Mouse (Mus musculus) cortical plate, adult 2 months (tissue): ENCODE results near the gene Terb2. TPM values are rescaled to one million over a fixed set of nuclear protein-coding genes. Genes with fewer than 3 reads are reported as not detected.
"Not testable (repeated sequence)": the region's sequence is repeated elsewhere in the genome, so short reads cannot be mapped to it uniquely, and the experiment has no call there.

ENCODE experiments used
- H3K27ac ChIP-seq: fragments of 200-500 bp; 2 replicates; pipeline ENCODE4 v1.5.1; 2012; ENCODE audit warnings: low read length, control low read depth, inconsistent platforms; ENCODE audit not compliant: insufficient read depth
- H3K4me1 ChIP-seq: fragments of 200-500 bp; 2 replicates; pipeline ENCODE4 v1.6.1; 2011; ENCODE audit warnings: low read length; ENCODE audit not compliant: control insufficient read depth, insufficient read depth
- H3K4me3 ChIP-seq: fragments of 200-500 bp; 2 replicates; pipeline ENCODE4 v1.5.1; 2011; ENCODE audit warnings: mild to moderate bottlenecking, low read length, control low read depth; ENCODE audit not compliant: insufficient read depth
- CTCF ChIP-seq: fragments of 200-500 bp; IDR thresholded peaks from 2 replicates; pipeline ENCODE4 v1.5.1; 2011; ENCODE audit warnings: mild to moderate bottlenecking, control low read depth, low read length; ENCODE audit not compliant: insufficient read depth; ENCODE audit errors: extremely low read depth
- POLR2A ChIP-seq: fragments of 200-500 bp; IDR thresholded peaks from 2 replicates; pipeline ENCODE4 v1.6.1; 2011; ENCODE audit warnings: mild to moderate bottlenecking, low read length, control low read depth; ENCODE audit not compliant: insufficient read depth; ENCODE audit errors: extremely low read depth
- polyA plus RNA-seq: library from polyadenylated mRNA; depleted of rRNA; stranded (reverse); fragments of >200 nt; gene quantifications from 2 replicates; pipeline ENCODE4 v1.2.3, GENCODE M21; 2012

Gene Terb2
- polyA plus RNA-seq, 1 experiment, result not detected

- H3K4me1 ChIP-seq, result no peaks in the 10 kb centered on the region
Measured at GRCm38 (mm10) chr2:122191849-122192248, 5.8 kb downstream of the Terb2 start.

DNA sequence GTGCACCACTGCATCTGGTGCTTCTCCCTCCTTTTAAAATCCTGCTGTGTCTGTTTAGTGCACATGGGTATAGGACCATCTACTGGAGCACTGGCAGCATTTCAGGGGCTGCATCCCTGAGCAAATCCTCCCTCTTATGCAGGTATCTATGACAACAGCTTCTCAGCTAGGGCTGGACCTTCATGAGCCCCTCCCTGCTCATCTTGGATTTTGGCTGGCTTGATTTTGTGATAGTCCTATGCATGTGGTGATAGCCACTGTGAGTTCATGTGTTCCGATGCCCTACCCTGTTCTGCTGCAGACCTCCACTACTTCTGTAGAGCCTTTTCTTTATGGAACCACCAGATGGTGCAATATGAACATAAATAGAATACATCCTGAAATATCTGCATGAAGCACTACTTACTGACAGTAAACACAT is 8.4 kb downstream of the Terb2 start:
- H3K4me1 ChIP-seq, result no peaks in the 10 kb centered on the region
- TF ChIP-seq CTCF (peak; percentile 48), POLR2A (no peak)
- H3K27ac ChIP-seq, result no peak overlapping the region

More at GRCm38 (mm10) chr2:122191849-122192248, 5.8 kb downstream of the Terb2 start:
- Histone ChIP-seq H3K27ac (no peak overlapping the region), H3K4me3 (no peak overlapping the region)
- TF ChIP-seq POLR2A, result no peak
- TF ChIP-seq CTCF, result no peak

GRCm38 (mm10) chr2:122201501-122201900 is 15.4 kb downstream of the Terb2 start:
- Histone ChIP-seq H3K27ac (no peak overlapping the region), H3K4me3 (no peak overlapping the region), H3K4me1 (no peaks in the 10 kb centered on the region)
- TF ChIP-seq POLR2A, result no peak
- TF ChIP-seq CTCF, result no peak

More for the DNA sequence above, 8.4 kb downstream of the Terb2 start:
- H3K4me3 ChIP-seq, result no peak overlapping the region

DNA sequence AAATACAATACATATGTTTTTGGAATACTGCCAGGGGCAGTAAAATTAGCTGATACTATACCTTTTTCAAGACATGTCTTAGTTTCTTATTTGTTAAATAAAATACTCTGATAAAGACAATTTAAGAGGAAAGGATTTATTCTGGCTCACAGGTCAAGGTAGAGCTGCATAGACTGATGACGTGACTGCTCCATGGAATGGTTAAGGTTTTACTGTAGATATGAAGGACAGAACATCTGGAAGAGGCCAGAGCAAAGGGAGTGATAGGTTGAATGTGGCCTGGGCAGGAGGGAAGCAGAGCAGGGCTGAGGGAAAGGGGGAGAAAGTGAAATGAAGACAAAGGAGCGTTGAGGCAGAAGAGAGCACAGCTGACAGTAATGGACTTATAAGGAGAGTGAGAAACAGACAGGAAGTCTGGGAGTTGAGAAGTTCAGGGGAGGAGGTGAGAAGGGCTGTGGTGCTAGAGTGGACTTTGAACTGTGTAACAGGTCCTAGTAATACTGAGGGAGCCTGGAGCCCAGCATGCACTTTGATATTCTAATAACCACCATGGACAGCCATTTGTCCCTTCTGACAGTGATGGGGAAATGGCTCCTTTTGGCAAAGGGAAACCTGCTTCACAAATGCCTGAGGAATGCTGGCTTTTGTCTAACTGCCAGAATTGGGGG is 20.5 kb downstream of the Terb2 start:
- H3K4me3 ChIP-seq, result no peak overlapping the region
- no peak overlapping the region for H3K27ac ChIP-seq
- no peaks in the 10 kb centered on the region for H3K4me1 ChIP-seq
- TF ChIP-seq CTCF (no peak), POLR2A (no peak)

GRCm38 (mm10) chr2:122210534-122211228 is 24.6 kb downstream of the Terb2 start:
- H3K27ac ChIP-seq, result no peak overlapping the region

GRCm38 (mm10) chr2:122217075-122217474 is 31.0 kb downstream of the Terb2 start:
- H3K4me1 ChIP-seq, H3K4me3 ChIP-seq, H3K27ac ChIP-seq: not testable (repeated sequence)

More at GRCm38 (mm10) chr2:122210534-122211228, 24.6 kb downstream of the Terb2 start:
- H3K4me1 ChIP-seq, result no peaks in the 10 kb centered on the region
- TF ChIP-seq CTCF (no peak), POLR2A (no peak)
- H3K4me3 ChIP-seq, result no peak overlapping the region

DNA sequence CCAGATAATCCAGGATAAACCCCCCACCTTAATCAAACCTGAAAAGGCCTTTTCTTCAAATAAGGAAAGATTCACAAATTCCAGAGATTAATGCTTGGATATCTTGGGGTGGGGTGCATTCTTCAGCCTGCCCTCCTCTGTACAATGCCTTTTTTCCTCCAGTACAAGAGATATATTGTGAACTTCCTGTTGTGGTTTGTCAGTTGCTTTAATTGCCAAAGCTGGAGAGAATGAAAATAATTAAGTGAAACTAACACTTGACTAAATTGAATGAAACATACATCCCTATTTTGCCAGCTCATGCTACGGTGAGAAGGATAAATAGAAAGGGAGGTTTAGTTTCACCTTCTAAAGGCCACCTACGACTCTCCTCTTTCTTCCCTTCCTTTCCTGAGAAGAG is 32.2 kb downstream of the Terb2 start:
- H3K27ac ChIP-seq, result no peak overlapping the region
- no peaks in the 10 kb centered on the region for H3K4me1 ChIP-seq
- TF ChIP-seq POLR2A (no peak), CTCF (no peak)
- no peak overlapping the region for H3K4me3 ChIP-seq

GRCm38 (mm10) chr2:122221378-122221777 is 35.3 kb downstream of the Terb2 start:
- Histone ChIP-seq H3K4me3 (no peak overlapping the region), H3K4me1 (no peaks in the 10 kb centered on the region), H3K27ac (no peak overlapping the region)
- TF ChIP-seq POLR2A, result no peak
- TF ChIP-seq CTCF, result no peak

- no peak overlapping the region for H3K4me3 ChIP-seq
- H3K4me1 ChIP-seq, result no peaks in the 10 kb centered on the region
- TF ChIP-seq POLR2A (no peak), CTCF (no peak)
Measured at GRCm38 (mm10) chr2:122221798-122222197, 35.7 kb downstream of the Terb2 start.

GRCm38 (mm10) chr2:122222272-122222671 is 36.2 kb downstream of the Terb2 start:
- Histone ChIP-seq H3K4me3 (no peak overlapping the region), H3K4me1 (no peaks in the 10 kb centered on the region), H3K27ac (no peak overlapping the region)
- TF ChIP-seq CTCF (no peak), POLR2A (no peak)

More at GRCm38 (mm10) chr2:122221798-122222197, 35.7 kb downstream of the Terb2 start:
- no peak overlapping the region for H3K27ac ChIP-seq
